Mouse (Mus musculus): ENCODE data around the gene Tasp1.
A peak's percentile ranks its signal among the peaks of the same experiment; 100 is the strongest.
"Not testable (repeated sequence)": the region's sequence is repeated elsewhere in the genome, so short reads cannot be mapped to it uniquely, and the experiment has no call there.

Tasp1 gene

GRCm38 (mm10) chr2:140066353-140067314 is at the start of gene Tasp1:
TSS of gene Tasp1 (minus strand) at chr2:140066805.
- peak; percentile 85 for DNase-seq (ENCODE audit: extremely low spot score)

GRCm38 (mm10) chr2:140113851-140114250 is 47.2 kb upstream of the Tasp1 start:
- DNase-seq (ENCODE audit: extremely low spot score) = no peak

GRCm38 (mm10) chr2:140108945-140109344 is 42.3 kb upstream of the Tasp1 start:
- no peak for DNase-seq (ENCODE audit: extremely low spot score)

DNA sequence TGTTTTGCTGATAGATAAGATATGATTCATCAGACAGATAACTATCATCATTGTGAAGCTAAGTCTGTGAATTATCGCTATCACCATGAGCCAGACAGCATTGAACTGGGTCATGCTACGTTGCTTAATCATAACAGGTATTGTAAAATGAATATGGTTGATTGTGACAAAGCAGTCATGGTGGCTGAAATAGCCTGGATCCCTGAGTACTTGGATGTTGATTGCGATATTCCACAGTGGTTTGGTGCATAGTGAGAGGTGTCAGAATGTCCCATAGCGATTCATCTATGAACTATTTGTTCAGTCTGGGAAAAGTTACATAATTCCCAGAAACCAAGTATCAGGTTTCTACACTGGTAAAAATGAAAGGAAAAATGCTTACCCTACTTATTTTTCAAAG is 41.0 kb upstream of the Tasp1 start:
- DNase-seq (ENCODE audit: extremely low spot score) = no peak

DNA sequence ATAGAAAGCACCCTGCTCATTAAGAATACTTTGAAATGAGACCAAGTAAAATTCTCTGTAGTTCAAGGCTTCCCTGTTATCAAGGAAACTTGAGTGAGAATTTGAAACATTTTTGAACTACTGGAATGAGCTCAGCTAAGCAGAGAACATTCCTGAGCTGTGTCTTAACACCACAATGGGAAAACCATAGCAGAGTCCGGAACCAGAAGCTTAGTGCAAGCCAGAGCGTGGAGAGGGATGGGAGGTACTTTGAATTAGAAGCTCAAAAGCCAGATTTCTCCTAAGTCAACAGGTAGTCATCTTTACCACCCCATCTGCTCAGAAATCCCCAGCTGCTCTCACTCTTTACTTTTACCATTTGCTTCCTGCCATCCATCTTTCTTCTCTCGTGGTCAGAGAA is 38.3 kb upstream of the Tasp1 start:
- no peak for DNase-seq (ENCODE audit: extremely low spot score)

DNA sequence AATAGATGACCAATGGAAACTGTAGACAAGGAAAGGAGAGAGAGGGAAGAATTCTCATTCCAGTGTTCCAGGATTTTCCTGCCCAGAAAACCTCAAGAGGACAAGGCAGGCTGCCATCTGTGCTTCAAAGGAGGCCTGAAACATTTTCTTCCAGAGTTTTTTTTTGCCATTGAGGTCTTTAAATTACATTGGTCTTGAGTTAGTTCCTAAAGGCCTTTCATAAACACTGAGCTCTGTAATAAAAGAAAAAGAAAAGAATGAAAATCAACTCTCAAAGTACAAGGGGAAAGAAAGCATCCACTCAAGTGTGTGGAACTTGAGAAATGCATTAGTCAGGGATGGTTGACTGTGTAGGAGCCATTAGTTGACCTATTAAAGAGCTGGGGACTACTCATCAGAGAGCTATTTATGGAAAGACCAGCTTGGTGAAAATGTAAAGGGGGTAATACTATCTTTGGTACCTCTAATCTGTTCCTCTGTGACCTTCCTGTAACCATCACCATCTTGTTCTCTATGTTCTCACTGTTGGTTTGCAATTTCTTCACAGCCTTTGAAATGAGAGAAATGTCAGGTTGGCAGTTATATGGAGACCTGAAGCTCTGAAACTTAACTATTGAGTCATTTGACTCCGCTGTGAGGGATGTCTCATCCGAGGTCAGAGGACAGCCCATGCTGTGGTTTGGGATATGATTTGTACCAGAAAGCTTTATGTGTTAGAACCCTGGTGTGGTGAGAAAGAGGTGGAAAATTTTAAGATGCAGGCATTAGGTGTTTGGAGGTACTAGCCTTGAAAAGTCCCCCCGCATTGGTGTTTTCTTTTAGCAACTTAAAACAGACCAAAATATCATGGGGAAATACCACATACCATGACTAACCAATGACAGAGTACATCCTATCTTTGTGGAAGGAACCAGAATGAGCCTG is 34.2 kb upstream of the Tasp1 start:
- DNase-seq (ENCODE audit: extremely low spot score) = no peak

- no peak for DNase-seq (ENCODE audit: extremely low spot score)
These were observed 33.4 kb upstream of the Tasp1 start for GRCm38 (mm10) chr2:140099971-140100370.

- no peak for DNase-seq (ENCODE audit: extremely low spot score)
These were observed 30.6 kb upstream of the Tasp1 start for GRCm38 (mm10) chr2:140097131-140097591.

DNA sequence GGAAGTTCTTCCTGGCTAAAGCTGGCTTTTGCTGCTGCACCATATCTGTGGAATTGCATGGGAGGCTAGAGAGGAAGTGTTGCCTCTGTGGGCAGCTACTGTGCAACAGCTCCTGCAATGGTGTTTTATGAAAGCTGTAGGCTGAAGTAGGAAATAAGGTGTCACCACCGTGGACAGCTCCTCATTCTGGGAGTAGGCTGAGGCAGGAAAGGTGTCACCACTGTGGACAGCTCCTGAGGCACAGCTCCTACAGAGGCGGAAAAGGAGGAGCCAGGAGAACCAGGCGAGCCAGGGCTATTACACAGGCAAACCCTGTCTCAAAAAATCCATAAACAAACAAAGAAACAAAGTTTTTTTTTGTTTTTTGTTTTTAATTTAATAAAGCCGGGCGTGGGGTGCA is 29.4 kb upstream of the Tasp1 start:
- no peak for DNase-seq (ENCODE audit: extremely low spot score)

- DNase-seq (ENCODE audit: extremely low spot score) = no peak
These were observed 26.8 kb upstream of the Tasp1 start for GRCm38 (mm10) chr2:140093433-140093832.

GRCm38 (mm10) chr2:140084245-140084644 is 17.6 kb upstream of the Tasp1 start:
- DNase-seq (ENCODE audit: extremely low spot score) = no peak

DNA sequence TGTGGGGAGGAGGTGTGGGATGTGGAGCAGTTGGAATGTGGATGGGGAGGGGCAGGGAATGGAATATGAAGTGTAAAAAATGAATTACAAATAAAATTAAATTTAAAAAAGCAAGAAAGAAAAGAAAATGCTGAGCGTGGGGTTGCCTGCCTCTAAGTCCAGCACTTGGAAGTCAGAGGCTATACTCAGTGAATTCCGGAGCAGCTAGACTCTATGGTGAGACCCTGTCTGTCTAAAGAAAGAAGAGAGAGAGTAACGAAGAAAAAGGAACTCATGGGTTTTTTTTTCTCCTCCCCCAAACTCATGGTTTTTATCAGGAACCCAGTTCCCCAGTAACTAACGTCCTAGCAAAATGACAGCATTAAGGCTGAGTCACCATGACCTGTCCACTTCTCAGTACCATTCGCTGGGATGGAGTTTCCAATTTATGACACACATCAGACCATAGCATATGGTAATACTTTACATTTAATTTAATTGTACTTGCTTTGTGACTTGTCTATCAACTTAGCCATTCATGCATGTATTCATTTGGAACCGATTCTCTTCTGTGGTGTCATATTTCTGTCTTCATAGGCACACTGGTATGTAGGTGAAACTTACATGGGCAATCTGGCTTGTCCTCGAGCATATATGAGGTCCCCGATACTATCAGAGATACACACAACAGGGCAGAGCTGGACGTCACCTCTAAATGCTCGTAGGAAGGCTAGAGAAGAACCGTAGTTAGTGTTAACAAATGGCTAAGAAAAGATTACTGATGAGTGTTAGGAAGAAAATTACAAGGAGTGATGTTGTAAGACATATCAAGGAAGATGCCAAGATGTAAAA is 14.4 kb upstream of the Tasp1 start:
- no peak for DNase-seq (ENCODE audit: extremely low spot score)

GRCm38 (mm10) chr2:140079284-140079683 is 12.7 kb upstream of the Tasp1 start:
- not testable (repeated sequence) for DNase-seq (ENCODE audit: extremely low spot score)

DNA sequence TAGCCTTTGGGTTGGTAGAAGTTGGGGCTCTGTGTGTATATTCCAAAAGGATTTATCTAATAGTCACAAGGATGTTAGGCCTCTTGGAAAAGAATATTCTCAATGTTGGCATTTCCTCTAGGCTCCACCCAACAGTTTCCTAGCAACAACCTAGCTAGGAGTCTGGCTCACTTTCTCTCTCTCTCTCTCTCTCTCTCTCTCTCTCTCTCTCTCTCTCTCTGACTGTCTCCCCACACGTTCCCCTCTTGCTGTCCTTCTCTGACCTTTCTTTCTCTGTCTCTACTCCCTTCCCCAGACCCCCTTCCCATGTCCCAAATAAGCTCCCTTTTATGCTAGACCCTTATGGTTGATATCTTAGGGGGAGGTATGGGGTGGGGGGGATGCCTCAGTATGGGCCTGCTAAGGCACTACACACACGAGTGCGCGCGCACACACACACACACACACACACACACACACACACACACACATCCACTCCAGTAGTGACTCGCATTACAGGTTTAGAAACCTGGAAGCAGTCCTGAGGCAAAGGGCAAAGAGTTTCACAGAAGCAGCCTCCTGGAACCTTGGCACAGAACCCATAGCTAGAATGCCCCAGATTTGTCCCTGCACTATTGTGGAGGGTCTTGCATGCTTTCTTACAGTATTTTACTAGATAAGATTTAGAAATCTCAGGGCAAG is 12.1 kb upstream of the Tasp1 start:
- no peak for DNase-seq (ENCODE audit: extremely low spot score)

DNA sequence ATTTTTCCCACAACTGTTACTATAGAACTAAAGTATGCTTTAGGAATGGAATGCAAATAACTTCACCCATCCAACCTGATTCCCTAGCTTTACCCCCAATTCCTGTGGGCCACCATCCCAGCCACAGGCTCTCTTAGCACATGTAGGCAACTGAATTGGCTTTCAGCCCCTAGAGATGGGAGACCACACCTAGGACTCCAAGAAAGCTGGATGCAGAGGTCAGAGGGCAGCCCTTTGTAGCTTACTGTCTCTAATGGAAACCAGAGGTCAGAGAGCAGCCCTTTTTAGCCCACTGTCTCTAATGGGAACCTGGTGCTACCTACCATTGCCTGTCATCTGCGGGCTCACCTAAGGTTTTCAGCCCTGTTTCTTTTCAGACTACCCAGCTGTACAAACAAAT is 10.9 kb upstream of the Tasp1 start:
- DNase-seq (ENCODE audit: extremely low spot score) = peak; percentile 20

- DNase-seq (ENCODE audit: extremely low spot score) = no peak
These were observed 8.5 kb upstream of the Tasp1 start for GRCm38 (mm10) chr2:140075150-140075549.

DNA sequence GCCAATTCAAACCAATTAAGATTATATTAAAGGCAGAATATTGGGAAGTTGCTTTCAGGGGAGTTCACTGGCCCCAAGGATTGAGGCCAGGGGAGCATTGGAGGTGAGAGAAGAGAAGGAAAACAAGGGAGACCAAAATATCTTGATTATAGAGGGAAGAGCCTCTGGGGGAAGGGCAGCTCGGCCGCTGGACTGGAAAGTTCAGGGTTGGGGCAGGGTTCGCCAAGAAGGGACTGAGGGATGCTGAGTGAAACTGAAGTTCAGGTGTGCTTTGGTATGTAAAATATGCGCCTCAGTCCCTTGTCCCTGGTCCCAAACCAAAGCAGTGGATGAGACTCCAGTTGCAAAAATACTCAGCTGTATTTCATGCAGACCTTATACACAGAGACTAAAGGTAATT is 911 bp upstream of the Tasp1 start:
- DNase-seq (ENCODE audit: extremely low spot score) = no peak

GRCm38 (mm10) chr2:140065676-140066075 is 929 bp downstream of the Tasp1 start:
- peak; percentile 10 for DNase-seq (ENCODE audit: extremely low spot score)

GRCm38 (mm10) chr2:140061481-140061880 is 5.1 kb downstream of the Tasp1 start:
- no peak for DNase-seq (ENCODE audit: extremely low spot score)

- DNase-seq (ENCODE audit: extremely low spot score) = no peak
These were observed 6.3 kb downstream of the Tasp1 start for GRCm38 (mm10) chr2:140060092-140060867.
